Mouse (Mus musculus) stomach, embryonic 14.5 days (tissue): ENCODE results near the gene Gne. TPM values are rescaled to one million over a fixed set of nuclear protein-coding genes. Genes with fewer than 3 reads are reported as not detected.
A peak's percentile ranks its signal among the peaks of the same experiment; 100 is the strongest.

Source experiments
- ATAC-seq: fragments of 200-750 bp; cut with Nextera tagmentation; 2 replicates; pipeline ENCODE4 v1.8.0; 2017; ENCODE audit warnings: low read depth, moderate TSS enrichment; ENCODE audit not compliant: insufficient number of reproducible peaks, insufficient read depth, low FRiP score
- H3K27ac ChIP-seq: fragments of 300-500 bp; sonication (generic); 2 replicates; pipeline ENCODE4 v1.5.1; 2014; ENCODE audit warnings: mild to moderate bottlenecking, low read length, moderate library complexity, mixed read lengths
- H3K27me3 ChIP-seq: fragments of 300-500 bp; sonication (generic); 2 replicates; pipeline ENCODE4 v1.6.1; 2014; ENCODE audit warnings: low read length, control low read depth, mixed read lengths; ENCODE audit not compliant: control insufficient read depth, insufficient read depth
- H3K36me3 ChIP-seq: fragments of 300-500 bp; sonication (generic); 2 replicates; pipeline ENCODE4 v1.6.1; 2014; ENCODE audit warnings: mild to moderate bottlenecking, control low read depth, low read length, moderate library complexity, mixed read lengths; ENCODE audit not compliant: control insufficient read depth, insufficient read depth
- H3K4me1 ChIP-seq: fragments of 300-500 bp; sonication (generic); 2 replicates; pipeline ENCODE4 v1.6.1; 2014; ENCODE audit warnings: low read length, control low read depth, mixed read lengths; ENCODE audit not compliant: control insufficient read depth, insufficient read depth
- H3K4me2 ChIP-seq: fragments of 300-500 bp; sonication (generic); replicated peaks from 2 replicates; pipeline ENCODE4 v1.6.1; 2014; ENCODE audit warnings: low read depth, low read length, control low read depth
- H3K4me3 ChIP-seq: fragments of 300-500 bp; sonication (generic); 2 replicates; pipeline ENCODE4 v1.5.1; 2014; ENCODE audit warnings: low read depth, low read length, control low read depth
- H3K9ac ChIP-seq: fragments of 300-500 bp; sonication (generic); replicated peaks from 2 replicates; pipeline ENCODE4 v1.6.1; 2014; ENCODE audit warnings: low read depth, mild to moderate bottlenecking, control low read depth, low read length, moderate library complexity, mixed read lengths
- H3K9me3 ChIP-seq: fragments of 300-500 bp; sonication (generic); 2 replicates; pipeline ENCODE4 v1.6.1; 2016; ENCODE audit warnings: low read depth, low read length, control low read depth; ENCODE audit not compliant: control insufficient read depth
- WGBS: fragments of 180-500 bp; shearing (Covaris S2); extraction: QIAGEN DNeasy Blood & Tissue Kit; methylation state at CpG from one replicate; pipeline ENCODE4 v1.1.7; 2014; 5-methylcytosine and 5-hydroxymethylcytosine counted together
- polyA plus RNA-seq: library from polyadenylated mRNA; unstranded; fragments of >200 nt; fragmentation: Nextera tagmentation; extraction: Ambion mirVana; gene quantifications from 2 replicates; pipeline ENCODE4 v1.2.1, GENCODE M21; 2014

Gne gene
- polyA plus RNA-seq, 1 experiment from 2014 or later: 28.9 TPM

- WGBS: 92% methylated on average over 6 of the region's 6 CpGs
- no peak overlapping the region for H3K27ac ChIP-seq
- peaks cover 79% of the 10 kb centered on the region for H3K36me3 ChIP-seq
- H3K9ac ChIP-seq: no peak overlapping the region
- H3K27me3 ChIP-seq: no peaks in the 10 kb centered on the region
- peaks cover 15% of the 10 kb centered on the region for H3K4me1 ChIP-seq
- ATAC-seq: no peak
- no peak overlapping the region for H3K4me3 ChIP-seq
- no peak overlapping the region for H3K4me2 ChIP-seq
- H3K9me3 ChIP-seq: no peaks in the 10 kb centered on the region
These were observed 58.4 kb downstream of the Gne start for GRCm38 (mm10) chr4:44025570-44025969.

GRCm38 (mm10) chr4:44024241-44024640, 59.7 kb downstream of the Gne start:
- H3K4me1 ChIP-seq: peaks cover 15% of the 10 kb centered on the region
- 94% methylated on average over 6 of the region's 6 CpGs for WGBS
- ATAC-seq: no peak
- no peak overlapping the region for H3K4me2 ChIP-seq
- H3K9ac ChIP-seq: no peak overlapping the region
- no peak overlapping the region for H3K27ac ChIP-seq
- H3K9me3 ChIP-seq: no peaks in the 10 kb centered on the region
- H3K27me3 ChIP-seq: no peaks in the 10 kb centered on the region
- no peak overlapping the region for H3K4me3 ChIP-seq
- peaks cover 79% of the 10 kb centered on the region for H3K36me3 ChIP-seq

DNA sequence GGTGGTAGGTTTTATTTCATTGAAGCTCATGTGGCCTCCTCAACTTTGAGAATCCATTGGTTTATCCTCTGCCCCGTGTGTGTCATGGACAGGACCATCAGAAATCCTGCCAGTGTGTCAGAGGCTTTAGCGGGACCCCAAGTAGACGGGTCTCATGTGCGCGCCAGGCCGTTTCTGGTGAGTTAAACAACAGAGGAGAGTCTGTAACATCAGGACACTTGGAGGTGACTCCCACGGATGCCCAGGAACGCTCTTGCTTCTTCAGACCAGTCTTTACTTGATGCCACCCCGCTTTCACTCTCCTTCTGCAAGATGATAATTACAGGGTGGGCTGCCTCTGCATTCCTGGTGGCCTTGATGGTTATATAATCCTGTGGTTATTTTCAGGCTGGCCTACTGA, 60.3 kb downstream of the Gne start:
- no peak overlapping the region for H3K9ac ChIP-seq
- WGBS: 99% methylated on average over 9 of the region's 9 CpGs
- ATAC-seq: no peak
- H3K9me3 ChIP-seq: no peaks in the 10 kb centered on the region
- H3K27me3 ChIP-seq: no peaks in the 10 kb centered on the region
- peaks cover 11% of the 10 kb centered on the region; the same call in 1 of the 2 replicates for H3K4me1 ChIP-seq
- no peak overlapping the region for H3K27ac ChIP-seq
- no peak overlapping the region for H3K4me2 ChIP-seq
- H3K36me3 ChIP-seq: peaks cover 80% of the 10 kb centered on the region
- no peak overlapping the region for H3K4me3 ChIP-seq

- H3K27ac ChIP-seq: no peak overlapping the region
- no peak overlapping the region for H3K9ac ChIP-seq
- 95% methylated on average over 11 of the region's 11 CpGs for WGBS
- peaks cover 82% of the 10 kb centered on the region for H3K36me3 ChIP-seq
- H3K27me3 ChIP-seq: no peaks in the 10 kb centered on the region
- H3K4me1 ChIP-seq: peaks cover 2% of the 10 kb centered on the region; the same call in 1 of the 2 replicates
- ATAC-seq: no peak
- no peak overlapping the region for H3K4me2 ChIP-seq
- H3K4me3 ChIP-seq: no peak overlapping the region
- no peaks in the 10 kb centered on the region for H3K9me3 ChIP-seq
These were observed 61.2 kb downstream of the Gne start for GRCm38 (mm10) chr4:44022766-44023165.

DNA sequence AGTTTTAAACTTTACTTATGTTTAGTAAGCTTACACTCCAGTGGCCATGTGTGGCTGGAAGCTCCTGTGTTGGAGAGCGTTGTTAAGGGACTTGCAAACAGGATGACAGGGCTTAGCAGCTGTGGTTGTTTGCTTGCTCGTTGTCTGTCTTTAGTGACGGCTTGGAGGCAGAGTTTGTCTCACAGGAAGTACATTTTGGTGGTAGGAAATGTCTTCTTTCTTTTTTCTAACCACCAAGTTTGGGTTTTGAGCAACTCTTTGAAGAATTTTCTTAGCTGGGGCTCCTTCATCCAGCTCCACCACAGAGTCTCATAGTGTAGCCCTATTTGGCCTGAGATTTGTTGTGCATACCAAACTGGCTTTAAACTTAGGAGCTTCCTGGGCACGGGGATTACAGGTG, 61.7 kb downstream of the Gne start:
- WGBS: 85% methylated on average over 4 of the region's 4 CpGs
- ATAC-seq: no peak
- no peak overlapping the region for H3K4me2 ChIP-seq
- no peaks in the 10 kb centered on the region for H3K4me1 ChIP-seq
- no peaks in the 10 kb centered on the region for H3K9me3 ChIP-seq
- no peak overlapping the region for H3K9ac ChIP-seq
- H3K4me3 ChIP-seq: no peak overlapping the region
- H3K36me3 ChIP-seq: peaks cover 78% of the 10 kb centered on the region
- no peaks in the 10 kb centered on the region for H3K27me3 ChIP-seq
- no peak overlapping the region for H3K27ac ChIP-seq

DNA sequence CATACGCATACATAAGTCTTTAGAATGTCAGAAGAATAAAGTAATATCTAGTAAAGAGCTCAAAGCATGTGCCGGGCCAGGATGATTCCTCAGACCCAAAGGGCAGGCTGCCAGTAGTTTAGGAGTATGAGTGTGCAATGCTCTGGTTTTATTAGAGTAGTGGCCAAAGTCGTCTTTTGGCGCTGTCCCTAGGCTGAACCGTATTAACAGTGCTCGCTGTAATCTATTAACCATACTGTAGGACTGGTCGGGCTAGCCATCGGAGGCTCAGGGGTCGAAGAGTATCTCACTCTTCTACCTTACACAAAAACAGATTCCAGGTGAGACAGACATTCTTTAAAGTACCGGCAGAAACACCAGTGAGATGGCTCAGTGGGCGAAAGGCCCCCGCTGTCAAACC, 67.2 kb downstream of the Gne start:
- Histone ChIP-seq H3K27me3 (no peaks in the 10 kb centered on the region), H3K9me3 (no peaks in the 10 kb centered on the region), H3K4me3 (no peak overlapping the region), H3K36me3 (peaks cover 34% of the 10 kb centered on the region), H3K27ac (no peak overlapping the region), H3K4me2 (no peak overlapping the region), H3K4me1 (peaks cover 17% of the 10 kb centered on the region; the same call in 1 of the 2 replicates), H3K9ac (no peak overlapping the region)
- WGBS: 89% methylated on average over 12 of the region's 12 CpGs
- ATAC-seq: no peak

DNA sequence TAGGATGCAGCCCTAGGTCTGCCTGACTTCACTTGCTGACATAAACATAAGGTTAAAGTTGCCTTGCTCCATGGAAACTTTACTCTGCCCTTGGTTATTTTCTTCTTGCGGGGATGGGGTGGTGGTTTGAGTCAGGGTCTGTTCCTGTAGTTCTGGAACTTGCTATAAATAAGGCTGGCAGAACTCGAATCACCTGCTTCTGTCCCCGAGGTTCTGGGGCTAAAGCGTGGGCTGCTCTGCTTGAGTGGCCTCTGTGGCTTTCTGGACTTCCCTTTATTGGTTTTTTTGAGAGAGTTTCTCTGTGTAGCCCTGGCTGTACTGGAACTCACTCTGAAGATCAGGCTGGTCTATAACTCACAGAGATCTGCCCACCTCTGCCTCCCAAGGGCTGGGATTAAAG, 67.9 kb downstream of the Gne start:
- Histone ChIP-seq H3K4me2 (no peak overlapping the region), H3K4me1 (peaks cover 17% of the 10 kb centered on the region; the same call in 1 of the 2 replicates), H3K27me3 (no peaks in the 10 kb centered on the region), H3K9ac (no peak overlapping the region), H3K36me3 (peaks cover 27% of the 10 kb centered on the region), H3K27ac (no peak overlapping the region), H3K4me3 (no peak overlapping the region), H3K9me3 (no peaks in the 10 kb centered on the region)
- no peak for ATAC-seq
- 90% methylated on average over 4 of the region's 4 CpGs for WGBS

DNA sequence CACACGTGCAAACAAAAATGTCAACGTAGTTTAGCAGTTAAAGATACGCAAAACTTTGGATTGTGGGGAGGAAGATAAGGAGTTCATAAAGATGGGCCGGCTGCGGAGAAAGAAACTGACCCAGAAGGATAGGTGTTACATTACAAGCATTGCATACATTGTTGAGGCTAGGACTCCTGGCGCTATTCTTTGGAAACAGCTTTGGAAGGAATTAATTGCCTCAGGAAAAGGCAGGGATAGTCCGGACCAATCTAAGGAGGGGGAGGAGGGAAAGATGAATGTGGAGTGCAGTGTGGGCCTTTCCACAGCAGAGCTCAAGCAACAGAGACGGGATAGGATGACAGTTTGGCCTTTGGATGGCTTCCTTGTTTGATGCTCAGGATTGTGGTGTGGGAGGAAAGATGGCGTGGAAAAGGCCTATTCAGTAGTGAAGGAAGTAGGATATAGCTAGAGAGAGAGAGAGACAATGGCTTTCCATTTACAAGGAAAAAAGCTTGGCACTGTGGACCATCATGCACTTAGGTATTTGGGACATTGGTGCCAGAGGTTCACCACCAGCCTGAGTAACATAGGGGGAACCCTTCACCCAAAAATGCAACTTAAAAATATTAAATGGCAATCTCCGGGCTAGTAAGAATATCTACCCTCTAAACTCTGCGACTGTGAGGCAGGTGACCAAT, 70.4 kb downstream of the Gne start:
- Histone ChIP-seq H3K36me3 (peaks cover 6% of the 10 kb centered on the region; the same call in 1 of the 2 replicates), H3K9ac (peak overlapping the region; percentile 93), H3K4me1 (peaks cover 17% of the 10 kb centered on the region; the same call in 1 of the 2 replicates), H3K9me3 (no peaks in the 10 kb centered on the region), H3K4me3 (peak overlapping the region; percentile 97), H3K27me3 (no peaks in the 10 kb centered on the region), H3K27ac (no peak overlapping the region; the same call in 1 of the 2 replicates), H3K4me2 (peak overlapping the region; percentile 89)
- WGBS: 22% methylated on average over 11 of the region's 11 CpGs
- no peak for ATAC-seq
